Mouse (Mus musculus) macrophage (primary cell): ENCODE data around the gene Txnrd2. TPM values are rescaled to one million over a fixed set of nuclear protein-coding genes. Genes with fewer than 3 reads are reported as not detected.

ENCODE experiments used
- H3K27ac ChIP-seq: fragments of 350-480 bp; formaldehyde crosslinking; 2 replicates; pipeline ENCODE4 v1.9.0; 2021
- H3K36me3 ChIP-seq: fragments of 350-480 bp; formaldehyde crosslinking; 2 replicates; pipeline ENCODE4 v1.9.0; 2021; ENCODE audit errors: inconsistent target
- H3K4me3 ChIP-seq: fragments of 350-480 bp; formaldehyde crosslinking; 2 replicates; pipeline ENCODE4 v1.9.0; 2021; ENCODE audit errors: inconsistent target
- H3K79me2 ChIP-seq: fragments of 350-480 bp; formaldehyde crosslinking; 2 replicates; pipeline ENCODE4 v1.9.0; 2021; ENCODE audit errors: inconsistent target
- WGBS: methylation state at CpG from one replicate; pipeline ENCODE4 v1.1.7; 2026; ENCODE audit warnings: inconsistent platforms; ENCODE audit not compliant: missing documents; 5-methylcytosine and 5-hydroxymethylcytosine counted together
- polyA plus RNA-seq: library from polyadenylated mRNA; stranded (reverse); fragments of 250-400 nt; gene quantifications from 3 replicates; pipeline ENCODE4 v1.2.4, GENCODE M21; 2018; ENCODE audit warnings: inconsistent platforms

Txnrd2 gene
- polyA plus RNA-seq, 1 experiment from 2014 or later: 10.3 TPM

GRCm38 (mm10) chr16:18388583-18389435 lies 37.4 kb upstream of the Txnrd2 start:
- Histone ChIP-seq H3K36me3 (no peaks in the 10 kb centered on the region), H3K27ac (no peak overlapping the region), H3K79me2 (no peaks in the 10 kb centered on the region), H3K4me3 (no peak overlapping the region)
- WGBS: 85% methylated on average over 14 of the region's 14 CpGs

GRCm38 (mm10) chr16:18390399-18390798 lies 35.8 kb upstream of the Txnrd2 start:
- Histone ChIP-seq H3K36me3 (no peaks in the 10 kb centered on the region), H3K79me2 (no peaks in the 10 kb centered on the region), H3K4me3 (no peak overlapping the region), H3K27ac (no peak overlapping the region)
- 92% methylated on average over 6 of the region's 6 CpGs for WGBS

GRCm38 (mm10) chr16:18391127-18391526 lies 35.1 kb upstream of the Txnrd2 start:
- Histone ChIP-seq H3K36me3 (no peaks in the 10 kb centered on the region), H3K4me3 (no peak overlapping the region), H3K27ac (no peak overlapping the region), H3K79me2 (no peaks in the 10 kb centered on the region)
- 92% methylated on average over 3 of the region's 3 CpGs for WGBS

GRCm38 (mm10) chr16:18391728-18392127 lies 34.5 kb upstream of the Txnrd2 start:
- 100% methylated on average over 3 of the region's 3 CpGs for WGBS
- no peak overlapping the region for H3K27ac ChIP-seq
- no peaks in the 10 kb centered on the region for H3K36me3 ChIP-seq
- H3K79me2 ChIP-seq: no peaks in the 10 kb centered on the region
- no peak overlapping the region for H3K4me3 ChIP-seq

GRCm38 (mm10) chr16:18392469-18393426 lies 33.4 kb upstream of the Txnrd2 start:
- H3K4me3 ChIP-seq: peak overlapping the region; percentile 35
- no peaks in the 10 kb centered on the region for H3K79me2 ChIP-seq
- H3K36me3 ChIP-seq: no peaks in the 10 kb centered on the region
- H3K27ac ChIP-seq: no peak overlapping the region
- 5% methylated on average over 62 of the region's 63 CpGs for WGBS

GRCm38 (mm10) chr16:18393595-18393994 lies 32.6 kb upstream of the Txnrd2 start:
- Histone ChIP-seq H3K36me3 (no peaks in the 10 kb centered on the region), H3K4me3 (no peak overlapping the region), H3K27ac (no peak overlapping the region), H3K79me2 (no peaks in the 10 kb centered on the region)
- 84% methylated on average over 5 of the region's 5 CpGs for WGBS

GRCm38 (mm10) chr16:18394056-18394455 lies 32.1 kb upstream of the Txnrd2 start:
- WGBS: 92% methylated on average over 3 of the region's 3 CpGs

GRCm38 (mm10) chr16:18394777-18395619 lies 31.2 kb upstream of the Txnrd2 start:
- Histone ChIP-seq H3K36me3 (no peaks in the 10 kb centered on the region), H3K79me2 (no peaks in the 10 kb centered on the region), H3K27ac (no peak overlapping the region), H3K4me3 (no peak overlapping the region)
- 91% methylated on average over 11 of the region's 11 CpGs for WGBS

More at GRCm38 (mm10) chr16:18394056-18394455, 32.1 kb upstream of the Txnrd2 start:
- H3K4me3 ChIP-seq: no peak overlapping the region
- no peaks in the 10 kb centered on the region for H3K79me2 ChIP-seq
- H3K36me3 ChIP-seq: no peaks in the 10 kb centered on the region
- H3K27ac ChIP-seq: no peak overlapping the region

GRCm38 (mm10) chr16:18395620-18396036 lies 30.6 kb upstream of the Txnrd2 start:
- H3K27ac ChIP-seq: no peak overlapping the region
- H3K4me3 ChIP-seq: no peak overlapping the region
- 90% methylated on average over 6 of the region's 7 CpGs for WGBS
- H3K36me3 ChIP-seq: no peaks in the 10 kb centered on the region
- H3K79me2 ChIP-seq: no peaks in the 10 kb centered on the region

- Histone ChIP-seq H3K79me2 (no peaks in the 10 kb centered on the region), H3K36me3 (no peaks in the 10 kb centered on the region), H3K27ac (no peak overlapping the region), H3K4me3 (no peak overlapping the region)
- WGBS: 95% methylated on average over 2 of the region's 2 CpGs
These were observed 30.0 kb upstream of the Txnrd2 start for GRCm38 (mm10) chr16:18396201-18396600.

GRCm38 (mm10) chr16:18396791-18397621 lies 29.2 kb upstream of the Txnrd2 start:
- H3K4me3 ChIP-seq: no peak overlapping the region
- WGBS: 93% methylated on average over 27 of the region's 27 CpGs
- H3K27ac ChIP-seq: no peak overlapping the region
- no peaks in the 10 kb centered on the region for H3K36me3 ChIP-seq
- no peaks in the 10 kb centered on the region for H3K79me2 ChIP-seq

- WGBS: 89% methylated on average over 7 of the region's 9 CpGs
- no peaks in the 10 kb centered on the region for H3K79me2 ChIP-seq
- H3K4me3 ChIP-seq: no peak overlapping the region
- no peaks in the 10 kb centered on the region for H3K36me3 ChIP-seq
- no peak overlapping the region for H3K27ac ChIP-seq
These were observed 26.2 kb upstream of the Txnrd2 start for GRCm38 (mm10) chr16:18400028-18400427.

- Histone ChIP-seq H3K27ac (no peak overlapping the region), H3K4me3 (no peak overlapping the region), H3K79me2 (no peaks in the 10 kb centered on the region), H3K36me3 (no peaks in the 10 kb centered on the region)
- 94% methylated on average over 7 of the region's 7 CpGs for WGBS
These were observed 25.5 kb upstream of the Txnrd2 start for GRCm38 (mm10) chr16:18400472-18401216.
